ENCODE assay signal across 11 mouse cellular contexts in genomic region chr16:35024300-35024699, GRCm38 (mm10). TPM values are rescaled to one million over a fixed set of nuclear protein-coding genes. Genes with fewer than 3 reads are reported as not detected.
A peak's percentile ranks its signal among the peaks of the same experiment; 100 is the strongest.
DNase-seq lines count a peak whose midpoint lies in the region; ATAC-seq and TF ChIP-seq lines count a peak whose summit lies in the region.
"Had no signal": no experiment of that assay in that cellular context is flagged by ENCODE, and none has a peak within 500 bp of the region (broad histone marks: within the 10 kb centered on the region; RNA-seq: fewer than 3 reads in every experiment).

No protein-coding gene starts in this region.

- no peak overlapping the region for H3K27ac ChIP-seq in gastrocnemius, adult 2 months
- H3K27ac ChIP-seq in spleen, adult 2 months (ENCODE audit: insufficient read depth, low read length), result no peak overlapping the region
- no peak overlapping the region for H3K27ac ChIP-seq in liver, embryonic 14.5 days
- no peak overlapping the region for H3K27ac ChIP-seq in limb, embryonic 10.5 days
- no peak overlapping the region for H3K27ac ChIP-seq in forebrain, embryonic 15.5 days (replicated peaks)
- H3K27ac ChIP-seq: midbrain, embryonic 13.5 days had no signal

- TF ChIP-seq EP300 in liver, embryonic 14.5 days (IDR thresholded peaks at IDR 0.05; ENCODE audit: low read depth), result no peak

- H3K36me3 ChIP-seq in spleen, adult 2 months (ENCODE audit: control insufficient read depth, insufficient read depth, low read length), result peaks cover 6% of the 10 kb centered on the region
- H3K36me3 ChIP-seq in liver, embryonic 14.5 days (replicated peaks; ENCODE audit: control insufficient read depth, insufficient read depth, low read depth), result peaks cover 2% of the 10 kb centered on the region
- peaks cover 36% of the 10 kb centered on the region for H3K36me3 ChIP-seq in limb, embryonic 10.5 days
- H3K36me3 ChIP-seq in forebrain, embryonic 15.5 days, result peaks cover 3% of the 10 kb centered on the region; the same call in 1 of the 2 replicates

- H3K4me2 ChIP-seq in liver, embryonic 14.5 days (ENCODE audit: low read depth), result no peak overlapping the region
- no peak overlapping the region for H3K4me2 ChIP-seq in forebrain, embryonic 15.5 days (replicated peaks)
- H3K4me2 ChIP-seq: midbrain, embryonic 13.5 days had no signal

- no peaks in the 10 kb centered on the region; the same call in 1 of the 2 replicates for H3K9me3 ChIP-seq in liver, embryonic 14.5 days (ENCODE audit: control insufficient read depth, low read length)
- no peaks in the 10 kb centered on the region for H3K9me3 ChIP-seq in limb, embryonic 10.5 days (replicated peaks)
- H3K9me3 ChIP-seq in forebrain, embryonic 15.5 days, result no peaks in the 10 kb centered on the region
- H3K9me3 ChIP-seq: midbrain, embryonic 13.5 days had no signal

- WGBS in spleen, adult 2 months, result 94% methylated on average over 5 of the region's 5 CpGs
- WGBS in liver, embryonic 14.5 days (ENCODE audit: insufficient replicate concordance), result 79% methylated on average over 5 of the region's 5 CpGs
- WGBS in limb, embryonic 10.5 days, result 79% methylated on average over 5 of the region's 5 CpGs
- 83% methylated on average over 5 of the region's 5 CpGs for WGBS in forebrain, embryonic 15.5 days

- no peak overlapping the region for H3K9ac ChIP-seq in liver, embryonic 14.5 days (replicated peaks)
- no peak overlapping the region for H3K9ac ChIP-seq in forebrain, embryonic 15.5 days (replicated peaks)
- H3K9ac ChIP-seq: midbrain, embryonic 13.5 days had no signal

- DNase-seq in gastrocnemius, adult 2 months, result no peak
- no peak for DNase-seq in gastrocnemius, postnatal 25 days
- peak in 1 of 2 experiments; percentile 11 for DNase-seq in spleen, adult 2 months (ENCODE audit: low read depth in 1 of 2, low spot score in 2 of 2)
- no peak for DNase-seq in spleen, postnatal 36 days (ENCODE audit: low spot score in 2 of 2)
- DNase-seq in liver, embryonic 14.5 days (ENCODE audit: low read depth in 3 of 3, low spot score in 3 of 3), result no peak
- no peak for DNase-seq in limb, embryonic 10.5 days (ENCODE audit: low spot score)
- DNase-seq in right cerebral cortex, postnatal 4 days, result no peak
- DNase-seq: gastrocnemius, postnatal 14 days; kidney, postnatal 10 days had no signal

- peak; percentile 18; the same call in 1 of the 2 replicates for TF ChIP-seq CTCF in gastrocnemius, adult 2 months (IDR thresholded peaks at IDR 0.05)
- 0 out of 2 replicates have a peak, but pooled peaks have one; percentile 5 for TF ChIP-seq CTCF in spleen, adult 2 months (IDR thresholded peaks at IDR 0.05; ENCODE audit: extremely low read depth, insufficient read depth, insufficient read length, insufficient replicate concordance)
- TF ChIP-seq CTCF in liver, embryonic 14.5 days (IDR thresholded peaks at IDR 0.05; ENCODE audit: low read depth), result peak; percentile 60

- no peak for ATAC-seq in liver, embryonic 14.5 days (ENCODE audit: insufficient read depth)
- no peak for ATAC-seq in forebrain, embryonic 15.5 days (replicated peaks)
- ATAC-seq: midbrain, embryonic 13.5 days had no signal

- H3K27me3 ChIP-seq in spleen, adult 2 months (ENCODE audit: control insufficient read depth, insufficient read depth, low read length), result no peaks in the 10 kb centered on the region
- H3K27me3 ChIP-seq in liver, embryonic 14.5 days (ENCODE audit: control insufficient read depth, insufficient read depth, low read length), result peaks cover 3% of the 10 kb centered on the region
- peaks cover 11% of the 10 kb centered on the region for H3K27me3 ChIP-seq in limb, embryonic 10.5 days (ENCODE audit: low read depth, poor library complexity, severe bottlenecking)
- peaks cover 12% of the 10 kb centered on the region; the same call in 1 of the 2 replicates for H3K27me3 ChIP-seq in forebrain, embryonic 15.5 days

- intact Hi-C loops in gastrocnemius, adult 2 months (cut with DNase I), result no loop called here

- H3K4me3 ChIP-seq in gastrocnemius, adult 2 months, result no peak overlapping the region
- no peak overlapping the region for H3K4me3 ChIP-seq in spleen, adult 2 months (ENCODE audit: extremely low read depth, insufficient read depth, insufficient read length)
- H3K4me3 ChIP-seq in liver, embryonic 14.5 days (ENCODE audit: insufficient read depth in 1 of 2, low read depth in 2 of 2, low read length in 2 of 2), result no peak overlapping the region
- no peak overlapping the region for H3K4me3 ChIP-seq in limb, embryonic 10.5 days
- no peak overlapping the region for H3K4me3 ChIP-seq in forebrain, embryonic 15.5 days
- H3K4me3 ChIP-seq: midbrain, embryonic 13.5 days had no signal

- H3K4me1 ChIP-seq in spleen, adult 2 months (ENCODE audit: control insufficient read depth, insufficient read depth, insufficient read length), result no peaks in the 10 kb centered on the region
- H3K4me1 ChIP-seq in liver, embryonic 14.5 days (replicated peaks; ENCODE audit: control insufficient read depth in 2 of 2, insufficient read depth in 2 of 2, low read length in 1 of 2), result peaks cover 3 to 5% of the 10 kb centered on the region in 2 experiments
- H3K4me1 ChIP-seq in limb, embryonic 10.5 days, result no peaks in the 10 kb centered on the region
- H3K4me1 ChIP-seq in forebrain, embryonic 15.5 days, result peaks cover 3% of the 10 kb centered on the region; the same call in 1 of the 2 replicates

- TF ChIP-seq POLR2A in spleen, adult 2 months (IDR thresholded peaks at IDR 0.05; ENCODE audit: low read depth, low read length), result no peak

RNA-seq across cellular contexts. Expression of gene Hacd2, which starts 2.1 kb away (rescaled TPM):
- total RNA-seq in gastrocnemius, adult 2 months (2021), result 1 to 10 TPM; 1.8 TPM
- 1 to 10 TPM; 1.0 to 3.7 TPM for total RNA-seq in gastrocnemius, postnatal 25 days (2021)
- polyA plus RNA-seq in spleen, adult 2 months (2012; rRNA removed), result 13.9 and 19.9 TPM in 2 replicates
- 16.2 and 33.4 TPM in 2 replicates for polyA plus RNA-seq in liver, embryonic 14.5 days (2012; rRNA removed)
- polyA plus RNA-seq in liver, embryonic 14.5 days (2014; fragmentation: Nextera tagmentation; extraction: Ambion mirVana), result 55.5 and 58.0 TPM in 2 replicates
- polyA plus RNA-seq in limb, embryonic 10.5 days (2016; fragmentation: Nextera tagmentation; extraction: Ambion mirVana), result 67.0 and 73.4 TPM in 2 replicates
- 39.6 and 41.6 TPM in 2 replicates for polyA plus RNA-seq in forebrain, embryonic 15.5 days (2015; fragmentation: Nextera tagmentation; extraction: Ambion mirVana)

Comparison
In these comparisons a context has a peak if more than half of its experiments do, and no peak if none do; other contexts are left out.
1. CTCF ChIP-seq: peak in every context shown above with its lines; median percentile 60 in liver, embryonic 14.5 days; 18 in gastrocnemius, adult 2 months; 5 in spleen, adult 2 months.